Mouse (Mus musculus) embryo, embryonic 10 days (tissue): ENCODE results near the gene Olfr31.

Experiments used
- DNase-seq: peaks from one replicate; pipeline ENCODE4 v3.0.0-alpha.2; 2015; ENCODE audit warnings: low spot score

The Olfr31 gene

DNA sequence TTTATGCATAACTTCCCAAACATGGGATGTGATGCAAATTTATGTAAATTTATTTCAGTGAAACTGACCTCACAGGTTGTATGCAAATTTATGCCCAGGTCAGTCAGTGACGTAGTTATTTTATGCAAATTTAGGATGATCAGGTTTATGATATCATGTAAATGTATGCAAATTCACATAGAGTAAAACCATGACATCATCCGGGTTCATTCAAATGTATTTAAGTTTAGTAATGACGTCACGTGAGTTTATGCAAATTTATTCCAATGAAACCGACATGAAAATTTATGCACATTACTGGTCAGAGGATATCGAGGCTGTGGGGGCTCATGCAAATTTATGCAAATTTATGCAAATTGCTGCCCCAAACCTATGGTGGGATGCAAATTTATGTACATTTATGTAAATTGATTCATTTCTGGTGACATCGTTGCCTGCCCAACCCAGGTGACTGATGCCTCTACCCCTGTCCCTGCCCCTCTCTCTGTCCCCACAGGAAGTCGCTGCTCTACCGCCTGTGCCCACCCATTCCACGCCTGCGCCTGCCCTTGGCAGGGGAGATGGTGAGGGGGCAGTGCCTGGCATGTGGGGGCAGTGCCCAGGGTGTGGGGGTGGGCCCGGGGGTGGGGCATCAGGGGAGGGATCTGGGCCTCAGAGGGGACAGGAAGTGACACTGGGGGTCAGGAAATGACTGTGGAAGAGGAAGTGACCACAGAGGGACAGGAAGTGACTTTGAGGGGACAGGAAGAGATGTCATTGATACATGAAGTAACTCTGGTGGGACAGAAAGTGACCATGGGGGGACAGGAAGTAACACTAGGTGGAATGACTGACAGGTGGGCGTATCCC lies 32.1 kb downstream of the Olfr31 start:
- peak; percentile 3 for DNase-seq

DNA sequence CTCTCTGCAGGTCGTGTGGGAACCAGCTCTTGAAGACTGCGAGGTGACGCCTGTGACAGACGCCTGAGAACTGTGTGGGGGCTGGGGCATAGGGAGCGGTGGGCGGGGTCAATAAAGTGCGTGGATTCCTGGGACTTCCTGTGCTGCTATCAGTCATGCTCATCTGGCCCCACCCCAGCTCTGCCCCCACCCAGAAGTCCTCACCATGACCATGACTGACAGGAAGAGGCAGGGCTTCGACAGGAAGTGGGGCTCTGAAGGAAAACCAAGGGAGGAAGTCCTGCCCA lies 32.7 kb downstream of the Olfr31 start:
- DNase-seq: no peak
